Mouse (Mus musculus): Measurements from ENCODE around the gene Wdr72. TPM values are rescaled to one million over a fixed set of nuclear protein-coding genes. Genes with fewer than 3 reads are reported as not detected.

Wdr72 gene
- polyA plus RNA-seq, 1 experiment from 2014 or later: 3.6 TPM

- no peak for TF ChIP-seq CTCF (IDR thresholded peaks at IDR 0.05; ENCODE audit: low read depth)
- 83% methylated on average over 3 of the region's 3 CpGs for WGBS
- Histone ChIP-seq H3K4me3 (replicated peaks; ENCODE audit: low read depth, low read length) (no peak overlapping the region), H3K36me3 (ENCODE audit: insufficient read depth, low read length) (no peaks in the 10 kb centered on the region), H3K9ac (ENCODE audit: low read depth, low read length) (no peak overlapping the region), H3K4me1 (replicated peaks; ENCODE audit: insufficient read depth, low read length) (no peaks in the 10 kb centered on the region), H3K9me3 (replicated peaks; ENCODE audit: low read length) (no peaks in the 10 kb centered on the region), H3K27ac (no peak overlapping the region), H3K4me2 (ENCODE audit: low read length) (no peak overlapping the region), H3K27me3 (ENCODE audit: insufficient read depth, low read length) (no peaks in the 10 kb centered on the region)
- no peak for ATAC-seq (replicated peaks; ENCODE audit: low FRiP score, low read depth)
- DNase-seq (ENCODE audit: low spot score): no peak
These were observed 222.2 kb downstream of the Wdr72 start for GRCm38 (mm10) chr9:74332321-74332720.

Other genes with a start within 250 kb of the Wdr72 start
- 0.68 and 0.73 TPM in 2 replicates for gene Unc13c, start 141.4 kb upstream of the Wdr72 start, polyA plus RNA-seq (2015; fragmentation: Nextera tagmentation; extraction: Ambion mirVana)